Mouse (Mus musculus): ENCODE measurements around the gene Vinac1.

GRCm38 (mm10) chr2:129092810-129093209 lies 44.8 kb upstream of the Vinac1 start:
- TF ChIP-seq CTCF (IDR thresholded peaks at IDR 0.05; ENCODE audit: control insufficient read depth, insufficient read depth, insufficient replicate concordance, low read depth, low read length) = no peak
- TF ChIP-seq POLR2A (IDR thresholded peaks at IDR 0.05; ENCODE audit: control insufficient read depth, low read depth, low read length) = no peak
